Mouse (Mus musculus) small intestine, adult 2 months (tissue): Measurements from ENCODE around the gene Odf2l.

Source experiments
- CTCF ChIP-seq: fragments of 200-500 bp; IDR thresholded peaks from 2 replicates; pipeline ENCODE4 v1.5.1; 2012; ENCODE audit warnings: low read depth, mild to moderate bottlenecking, control low read depth, inconsistent platforms, low read length, moderate library complexity, mixed read lengths; ENCODE audit not compliant: insufficient replicate concordance, insufficient read length; ENCODE audit errors: extremely low read depth
- POLR2A ChIP-seq: fragments of 200-500 bp; IDR thresholded peaks from 2 replicates; pipeline ENCODE4 v1.6.1; 2012; ENCODE audit warnings: low read depth, mild to moderate bottlenecking, control low read depth, inconsistent platforms, low read length, moderate library complexity

DNA sequence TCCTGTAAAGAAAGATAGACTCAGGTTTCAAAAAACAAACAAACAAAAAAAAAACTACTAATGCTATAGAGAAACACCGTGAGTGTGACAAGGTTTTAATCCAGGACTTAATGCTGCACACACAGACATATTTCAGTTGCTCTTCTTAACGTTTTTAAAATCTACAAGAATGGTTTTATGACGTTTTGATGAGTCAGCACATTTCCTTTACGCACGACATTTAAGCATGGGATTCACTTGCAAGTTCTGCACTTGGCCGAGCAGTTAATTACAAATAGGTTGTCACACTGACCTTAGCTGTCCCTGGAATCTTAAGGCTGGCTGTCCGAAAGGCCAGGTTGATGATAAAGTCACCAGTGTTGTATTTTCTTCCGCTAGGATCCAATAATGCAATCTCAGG lies 37.5 kb upstream of the Odf2l start:
- no peak for TF ChIP-seq CTCF
- TF ChIP-seq POLR2A: no peak
